Mouse (Mus musculus): ENCODE results near the gene BC017158.

DNA sequence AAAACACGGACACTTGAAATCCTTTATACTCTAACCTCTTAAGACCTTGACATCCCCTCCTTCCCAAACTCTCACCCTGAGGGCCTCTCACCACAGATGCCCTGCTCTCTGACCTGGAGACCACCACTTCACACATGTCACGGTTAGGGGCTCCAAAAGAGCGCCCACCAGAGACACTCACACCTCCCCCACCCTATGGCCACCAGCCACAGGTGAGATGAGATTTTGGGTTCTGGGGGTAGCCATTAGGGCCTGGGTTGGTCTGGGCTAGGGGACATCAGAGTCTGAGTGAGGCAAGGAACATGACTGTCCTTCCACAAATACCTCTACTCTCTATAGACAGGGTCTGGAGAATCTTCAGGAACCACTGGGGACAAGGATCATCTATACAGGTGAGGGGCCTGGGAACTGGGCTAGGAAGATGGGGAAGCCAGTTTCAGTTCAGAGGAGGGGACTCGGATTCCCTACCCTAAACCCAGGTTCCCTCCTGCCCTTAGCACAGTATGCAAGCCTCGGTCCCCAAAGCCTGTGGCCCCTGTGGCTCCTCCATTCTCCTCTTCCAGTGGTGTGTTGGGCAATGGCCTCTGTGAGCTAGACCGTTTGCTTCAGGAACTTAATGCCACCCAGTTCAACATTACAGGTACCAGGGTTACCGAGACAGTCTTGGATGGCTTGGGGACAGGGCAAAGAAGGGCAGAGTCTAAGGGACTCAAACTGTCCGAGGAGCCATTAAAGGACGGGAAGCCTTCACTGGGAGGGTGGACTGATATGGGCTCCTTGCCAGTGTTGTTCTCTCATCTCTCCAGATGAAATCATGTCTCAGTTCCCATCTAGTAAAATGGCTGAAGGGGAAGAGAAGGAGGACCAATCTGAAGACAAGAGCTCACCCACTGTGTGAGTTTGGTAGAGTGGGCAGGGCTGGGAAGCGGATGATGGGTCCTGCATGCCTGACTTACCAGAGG, 49.6 kb downstream of the BC017158 start:
- TF ChIP-seq EP300 (IDR thresholded peaks at IDR 0.05), result no peak
- no peak for TF ChIP-seq CTCF (IDR thresholded peaks at IDR 0.05)

Data from lung, postnatal 0 days (tissue).